Mouse (Mus musculus) layer of hippocampus, adult 9-11 months (tissue): ENCODE results near the gene Abca2.
"Not testable (repeated sequence)": the region's sequence is repeated elsewhere in the genome, so short reads cannot be mapped to it uniquely, and the experiment has no call there.

ENCODE experiments used
- DNase-seq: peaks from one replicate; pipeline ENCODE4 v3.0.0; 2022

Gene Abca2

DNA sequence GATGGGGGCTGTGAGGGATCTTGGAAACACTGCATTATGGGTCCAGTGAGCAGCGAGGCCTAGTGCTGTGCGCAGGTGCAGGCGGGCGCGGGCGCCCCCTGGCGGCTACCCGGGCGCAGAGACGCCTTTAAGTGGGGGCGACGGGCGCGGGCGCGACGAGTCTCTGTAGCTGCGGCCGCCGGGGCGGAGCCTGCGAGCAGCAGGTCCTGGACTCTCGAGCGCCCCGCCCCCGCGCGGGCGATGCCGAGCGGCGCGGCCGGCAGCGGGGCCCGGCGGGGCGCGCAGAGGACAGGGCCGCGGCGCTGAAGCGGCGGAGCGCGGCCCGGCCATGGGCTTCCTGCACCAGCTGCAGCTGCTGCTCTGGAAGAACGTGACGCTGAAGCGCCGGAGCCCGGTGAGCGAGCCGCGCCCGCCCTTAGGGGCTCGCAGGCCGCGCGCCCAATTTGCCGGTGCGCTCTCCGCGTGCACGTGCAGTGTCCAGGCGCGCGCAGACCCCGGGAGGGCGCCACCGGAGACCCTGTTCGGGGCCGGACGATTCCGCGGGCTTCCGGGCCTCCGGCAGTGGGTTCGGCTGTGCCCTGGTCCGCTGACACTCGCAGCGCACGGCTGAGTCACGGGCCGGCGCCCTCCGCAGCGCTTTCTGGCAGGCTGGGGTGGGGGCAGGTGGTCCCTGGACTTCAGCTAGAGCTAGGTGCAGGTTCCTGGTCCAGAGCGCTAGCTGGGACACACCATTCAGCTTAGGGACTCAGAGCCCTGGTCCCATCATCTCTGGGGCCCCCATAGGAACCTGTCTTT is at the start of gene Abca2:
Abca2 (plus strand) TSS at position 262 of the 795 bp plus-strand sequence.
- peak; percentile 97 for DNase-seq

DNA sequence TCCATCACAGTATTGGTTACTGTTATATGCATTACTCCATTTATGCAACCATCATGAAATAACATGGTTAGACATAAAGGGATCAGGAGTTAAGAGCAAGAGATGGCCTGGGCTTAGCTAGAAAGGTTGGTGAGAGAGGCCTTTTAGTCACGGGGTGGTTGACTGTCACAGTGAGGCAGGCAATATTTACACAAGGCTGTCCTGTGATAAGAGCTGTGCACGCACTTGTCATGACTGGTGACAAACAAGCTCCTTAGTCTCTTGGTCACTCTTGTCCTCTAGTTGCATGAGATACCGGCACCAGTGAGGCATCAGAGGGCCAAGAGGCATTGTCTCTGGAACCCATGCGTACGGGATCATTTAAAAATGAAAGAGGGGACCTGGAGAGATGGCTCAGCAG is 44.0 kb upstream of the Abca2 start:
- no peak for DNase-seq

- no peak for DNase-seq
Observed at GRCm38 (mm10) chr2:25391266-25391665, 37.2 kb upstream of the Abca2 start.

DNA sequence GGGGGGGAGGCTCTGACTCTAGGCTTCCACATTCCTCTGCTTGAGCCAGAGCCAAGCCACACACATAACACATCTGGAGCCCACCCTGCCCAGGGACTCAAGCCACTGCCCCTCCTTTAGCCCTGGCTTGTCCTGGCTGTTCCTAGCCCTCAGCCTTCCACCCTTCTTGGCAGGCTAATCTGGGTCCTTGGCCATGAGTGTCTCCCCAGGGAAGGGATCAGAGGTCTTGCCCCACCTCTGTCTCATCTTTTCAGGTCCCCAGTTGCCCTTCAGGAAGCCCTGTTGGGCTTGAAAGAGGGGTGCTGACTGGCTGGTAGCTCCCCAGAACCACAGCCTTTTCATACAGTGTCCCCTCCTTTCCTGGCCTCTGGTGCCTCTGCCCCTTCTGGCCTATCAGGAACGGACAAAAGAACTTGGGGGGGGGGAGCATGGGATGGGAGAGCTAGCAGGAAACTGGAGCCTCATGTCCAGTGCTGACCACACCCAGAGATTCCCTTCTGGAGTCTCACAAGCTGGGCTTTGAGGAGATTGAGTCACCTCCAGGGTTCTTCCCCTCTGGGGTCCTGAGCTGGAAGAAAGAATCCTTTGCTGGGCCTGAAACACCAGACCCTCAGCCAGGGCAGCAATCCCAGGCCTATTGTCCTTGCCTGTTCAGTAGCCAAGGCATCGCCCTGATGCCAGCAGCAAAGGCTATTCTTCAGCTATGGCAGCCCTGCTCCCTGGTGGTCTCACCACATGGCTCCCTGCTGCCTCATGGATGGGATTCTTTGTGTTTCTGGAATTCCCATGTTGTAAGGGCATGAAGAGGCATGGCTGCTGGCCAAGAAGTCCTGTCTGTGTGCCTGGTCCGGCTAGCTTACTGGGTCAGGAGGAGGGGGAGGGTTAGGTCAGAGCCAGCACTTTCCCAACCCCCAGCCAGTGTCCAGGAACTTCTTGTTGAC is 34.0 kb upstream of the Abca2 start:
- peak; percentile 70 for DNase-seq

DNA sequence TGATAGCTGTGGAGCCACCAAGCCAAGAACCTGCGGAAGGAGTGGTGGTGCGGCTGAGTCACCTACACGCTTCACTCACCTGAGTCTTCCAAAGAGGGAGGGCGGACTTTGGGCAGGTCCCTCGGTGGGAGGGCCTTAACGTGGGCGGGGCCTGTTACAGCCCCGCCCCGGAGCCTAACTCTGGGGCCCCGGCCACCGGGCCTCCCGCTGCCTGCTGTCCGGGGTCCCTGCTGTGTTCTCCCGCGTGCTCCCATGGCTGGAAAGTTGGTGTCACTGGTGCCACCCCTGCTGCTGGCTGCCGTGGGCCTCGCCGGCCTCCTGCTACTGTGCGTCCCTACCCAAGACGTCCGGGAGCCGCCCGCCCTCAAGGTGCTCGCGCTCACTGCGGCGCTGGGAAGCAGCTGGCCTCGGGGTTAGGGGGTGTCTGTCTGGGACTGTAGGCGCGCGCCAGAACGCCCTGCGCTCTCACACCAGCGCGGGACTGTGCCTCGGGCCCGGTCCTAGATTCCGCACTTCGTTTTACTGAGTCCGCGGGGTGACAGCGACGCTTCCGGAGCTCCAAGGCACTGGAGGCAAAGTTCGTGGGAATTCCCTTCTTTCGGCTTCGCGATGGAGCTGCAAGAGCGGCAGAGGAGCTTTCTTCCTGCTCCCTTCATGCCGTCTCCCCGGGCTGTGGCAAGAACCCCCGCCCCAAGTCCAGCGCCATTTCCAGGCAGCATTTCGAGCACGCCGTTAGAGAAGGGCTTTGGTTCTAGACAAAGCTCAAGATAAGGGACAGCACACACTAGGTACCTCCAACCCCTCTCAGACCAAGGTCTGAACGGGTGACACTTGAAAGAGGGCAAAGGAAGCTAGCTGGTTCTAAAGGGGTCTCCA is 32.5 kb upstream of the Abca2 start, which contains the start of gene Entpd2:
Entpd2 (plus strand) TSS at position 154 of the 876 bp plus-strand sequence.
- DNase-seq: no peak

DNA sequence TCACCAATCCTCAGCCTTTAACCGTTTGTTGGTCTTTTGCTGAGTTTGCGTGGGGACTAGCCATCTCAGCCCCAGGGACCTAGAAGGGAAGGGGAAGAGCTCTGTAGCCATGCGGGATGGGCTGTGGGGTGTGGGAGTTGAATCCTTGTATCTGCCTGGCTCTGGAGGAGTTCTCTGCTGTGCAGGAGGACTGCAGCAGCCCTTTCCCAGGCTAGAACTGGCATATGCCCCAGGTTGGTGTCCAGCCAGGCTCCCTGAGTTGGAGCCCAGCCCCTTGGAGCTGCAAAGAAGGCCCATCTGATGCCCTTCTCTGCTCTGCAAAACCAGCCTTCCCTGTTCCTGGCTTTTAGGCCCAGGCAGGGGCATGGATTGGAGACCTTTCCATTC is 31.9 kb upstream of the Abca2 start:
- no peak for DNase-seq

- no peak for DNase-seq
Observed at GRCm38 (mm10) chr2:25397010-25397409, 31.5 kb upstream of the Abca2 start.

- no peak for DNase-seq
Observed at GRCm38 (mm10) chr2:25398065-25398464, 30.4 kb upstream of the Abca2 start.

- DNase-seq: no peak
Observed at GRCm38 (mm10) chr2:25399051-25399450, 29.5 kb upstream of the Abca2 start, which contains the start of gene Npdc1. Npdc1 (plus strand) TSS chr2:25399351.

GRCm38 (mm10) chr2:25400291-25400690 is 28.2 kb upstream of the Abca2 start:
- DNase-seq: no peak

GRCm38 (mm10) chr2:25400764-25401163 is 27.7 kb upstream of the Abca2 start:
- no peak for DNase-seq

DNA sequence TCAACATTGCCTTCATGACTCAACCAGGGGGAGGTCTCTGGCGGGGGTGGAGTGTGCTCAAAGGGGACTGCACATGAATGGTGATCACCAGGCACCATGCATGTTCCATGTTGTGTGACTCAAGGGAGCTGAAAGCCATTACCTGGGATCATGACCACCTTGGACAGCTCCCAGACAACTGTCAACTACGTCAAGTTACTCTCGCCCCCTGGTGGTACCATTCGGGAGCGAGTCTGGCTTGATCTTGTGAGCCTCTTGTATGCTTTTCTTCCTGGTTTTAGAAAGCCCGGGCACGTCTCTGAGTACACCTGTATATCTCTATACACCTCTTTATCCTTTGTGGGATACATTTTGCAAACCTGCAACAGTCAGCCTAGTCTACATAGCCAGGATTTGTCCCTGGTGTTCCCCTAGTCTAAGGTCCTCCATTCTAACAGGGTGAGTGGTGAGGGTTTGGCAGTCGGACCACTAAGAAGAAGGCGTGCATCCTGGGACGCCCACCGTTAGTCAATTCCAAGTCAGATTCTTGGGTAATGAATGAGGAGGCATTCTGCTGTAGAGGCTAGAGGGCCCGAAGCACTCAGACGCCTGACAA is 26.0 kb upstream of the Abca2 start:
- DNase-seq: peak; percentile 74

GRCm38 (mm10) chr2:25402972-25403601 is 25.4 kb upstream of the Abca2 start:
- DNase-seq: peak; percentile 91

DNA sequence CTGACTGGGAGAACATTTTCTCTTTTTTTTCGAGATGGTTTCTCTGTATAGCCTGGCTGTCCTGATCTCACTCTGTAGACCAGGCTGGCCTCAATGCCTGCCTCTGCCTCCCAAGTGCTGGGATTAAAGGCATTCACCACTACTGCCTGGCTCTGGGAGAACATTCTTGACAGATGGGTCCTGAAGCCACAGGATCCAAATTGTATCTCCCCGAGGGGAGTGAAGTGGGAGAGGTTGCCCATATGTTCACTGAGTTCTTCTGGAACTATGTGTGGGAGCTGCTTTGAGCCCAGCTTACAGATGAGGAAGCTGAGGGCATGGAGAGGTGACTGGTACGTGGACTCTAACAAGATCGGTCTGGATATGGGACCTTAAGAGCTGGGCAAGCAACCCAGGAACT is 24.5 kb upstream of the Abca2 start:
- DNase-seq: no peak

DNA sequence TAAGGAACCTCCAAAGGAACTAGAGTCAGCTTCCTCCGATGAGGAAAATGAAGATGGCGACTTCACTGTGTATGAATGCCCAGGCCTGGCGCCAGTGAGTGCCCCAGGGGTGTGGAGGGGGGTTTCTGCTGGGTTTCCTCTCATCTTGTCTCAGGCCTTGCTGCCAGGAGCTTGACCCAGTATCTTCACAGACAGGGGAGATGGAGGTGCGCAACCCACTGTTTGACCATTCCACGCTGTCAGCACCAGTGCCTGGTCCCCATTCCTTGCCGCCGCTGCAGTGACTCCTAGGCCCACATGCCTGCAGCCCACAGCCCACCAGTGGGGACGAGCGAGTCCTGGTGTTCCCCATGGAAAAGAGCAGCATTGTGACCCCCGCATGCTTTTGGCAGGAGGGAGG is 19.6 kb upstream of the Abca2 start:
- DNase-seq: no peak

DNA sequence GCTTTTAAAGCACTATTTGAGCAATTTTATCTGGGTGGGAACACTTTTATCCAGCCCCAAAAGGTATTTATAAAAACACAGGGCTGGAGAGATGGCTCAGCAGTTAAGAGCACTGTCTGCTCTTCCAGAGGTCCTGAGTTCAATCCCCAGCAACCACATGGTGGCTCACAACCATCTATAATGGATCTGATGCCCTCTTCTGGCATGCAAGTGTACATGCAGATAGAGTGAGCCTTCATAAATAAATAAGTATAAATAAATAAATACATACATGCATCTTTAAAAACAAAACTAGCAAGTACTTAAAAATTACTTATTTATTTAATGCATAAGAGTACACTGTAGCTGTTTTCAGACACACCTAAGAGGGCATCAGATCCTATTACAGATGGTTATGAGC is 15.1 kb upstream of the Abca2 start:
- not testable (repeated sequence) for DNase-seq

DNA sequence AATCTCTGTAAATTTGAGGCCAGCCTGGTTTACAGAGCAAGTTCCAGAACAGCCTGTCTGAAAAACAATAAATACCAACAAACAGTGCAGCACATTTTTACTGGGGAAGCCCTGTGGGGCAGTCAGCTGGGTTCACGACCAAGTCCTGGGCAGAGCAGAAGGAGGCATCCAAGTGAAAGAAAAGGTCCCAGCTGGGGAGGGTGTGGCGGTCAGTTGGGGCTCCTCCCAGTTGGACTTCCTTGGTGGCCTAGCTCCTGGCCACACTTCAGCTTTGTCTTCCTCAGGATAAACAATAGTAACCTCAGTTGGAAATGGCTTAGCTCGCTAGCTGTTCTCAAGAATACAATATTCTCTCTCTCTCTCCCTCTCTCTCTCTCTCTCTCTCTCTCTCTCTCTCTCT is 11.1 kb upstream of the Abca2 start:
- no peak for DNase-seq

DNA sequence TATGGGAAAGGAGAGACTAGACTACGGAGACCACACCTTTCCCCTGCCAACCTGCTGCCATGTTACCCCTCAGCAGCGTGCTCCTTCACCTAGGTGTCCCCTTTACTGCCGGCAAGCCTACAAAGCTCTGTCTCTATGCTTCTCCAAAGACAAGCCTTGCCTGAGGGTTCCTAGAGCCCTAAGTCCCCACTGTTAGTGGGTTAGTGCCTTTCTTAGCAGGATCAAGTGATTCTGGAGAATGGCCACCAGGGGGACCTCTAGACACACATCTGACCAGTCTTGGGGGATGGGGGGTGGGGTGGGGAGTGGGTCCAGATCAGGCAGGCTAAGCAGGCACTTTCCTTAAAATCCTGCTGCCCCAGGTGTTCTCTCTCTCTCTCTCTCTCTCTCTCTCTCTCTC is 6.6 kb upstream of the Abca2 start:
- DNase-seq: no peak

- DNase-seq: no peak
Observed at GRCm38 (mm10) chr2:25422587-25423410, 5.7 kb upstream of the Abca2 start, which contains the start of gene Fut7. Fut7 (plus strand) TSS chr2:25423267.

DNA sequence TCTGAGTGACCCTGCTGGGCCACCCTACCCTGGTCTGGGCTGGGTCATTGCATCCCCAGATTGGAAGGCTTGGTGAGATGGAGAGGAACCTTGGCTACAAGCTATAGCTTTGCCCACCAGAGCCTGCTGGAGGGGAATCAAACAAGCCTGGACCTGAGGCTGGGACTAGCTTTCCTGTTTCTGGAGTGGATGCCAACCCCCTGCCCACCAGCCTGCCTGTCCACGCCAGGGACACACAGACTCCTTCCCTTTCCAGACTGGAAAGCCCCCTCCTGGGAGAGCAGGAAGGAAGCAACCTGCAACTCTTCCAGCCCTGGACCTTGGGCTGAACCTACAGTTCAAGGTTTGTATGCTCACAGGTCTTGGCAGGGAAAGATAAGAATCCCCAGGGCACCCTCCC is 4.9 kb upstream of the Abca2 start:
- no peak for DNase-seq

DNA sequence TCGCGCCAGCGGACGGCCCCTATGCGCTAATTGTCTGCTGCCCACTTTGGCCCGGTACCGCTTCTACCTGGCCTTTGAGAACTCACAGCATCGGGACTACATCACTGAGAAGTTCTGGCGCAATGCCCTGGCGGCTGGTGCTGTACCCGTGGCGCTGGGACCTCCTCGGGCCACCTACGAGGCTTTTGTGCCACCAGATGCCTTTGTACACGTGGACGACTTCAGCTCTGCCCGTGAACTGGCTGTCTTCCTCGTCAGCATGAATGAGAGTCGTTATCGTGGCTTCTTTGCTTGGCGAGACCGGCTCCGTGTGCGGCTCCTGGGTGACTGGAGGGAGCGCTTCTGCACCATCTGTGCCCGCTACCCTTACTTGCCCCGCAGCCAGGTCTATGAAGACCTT is 3.0 kb upstream of the Abca2 start:
- DNase-seq: no peak
